Mouse (Mus musculus) hindbrain, embryonic 10.5 days (tissue): Measurements from ENCODE around the gene Gm11077. TPM values are rescaled to one million over a fixed set of nuclear protein-coding genes. Genes with fewer than 3 reads are reported as not detected.

Experiments used
- DNase-seq: peaks from one replicate; pipeline ENCODE4 v3.0.0-alpha.2; 2017; ENCODE audit warnings: low spot score
- H3K27ac ChIP-seq: fragments of 300-500 bp; sonication (generic); 2 replicates; pipeline ENCODE4 v1.5.1; 2016; ENCODE audit warnings: mild to moderate bottlenecking, moderate library complexity
- H3K27me3 ChIP-seq: fragments of 300-500 bp; sonication (generic); 2 replicates; pipeline ENCODE4 v1.6.1; 2016; ENCODE audit warnings: mild to moderate bottlenecking; ENCODE audit not compliant: poor library complexity, insufficient read depth, severe bottlenecking
- H3K36me3 ChIP-seq: fragments of 300-500 bp; sonication (generic); 2 replicates; pipeline ENCODE4 v1.6.1; 2016; ENCODE audit warnings: mild to moderate bottlenecking, moderate library complexity
- H3K4me1 ChIP-seq: fragments of 300-500 bp; sonication (generic); replicated peaks from 2 replicates; pipeline ENCODE4 v1.6.1; 2016; ENCODE audit warnings: mild to moderate bottlenecking
- H3K4me3 ChIP-seq: fragments of 300-500 bp; sonication (generic); 2 replicates; pipeline ENCODE4 v1.5.1; 2016; ENCODE audit warnings: mild to moderate bottlenecking, moderate library complexity
- H3K9me3 ChIP-seq: fragments of 300-500 bp; sonication (generic); 2 replicates; pipeline ENCODE4 v1.6.1; 2016; ENCODE audit warnings: mild to moderate bottlenecking, moderate library complexity
- WGBS: fragments of 180-500 bp; shearing (Covaris S2); methylation state at CpG from one replicate; pipeline ENCODE4 v1.1.7; 2016; 5-methylcytosine and 5-hydroxymethylcytosine counted together
- polyA plus RNA-seq: library from polyadenylated mRNA; unstranded; fragments of >200 nt; fragmentation: Nextera tagmentation; extraction: Ambion mirVana; gene quantifications from 2 replicates; pipeline ENCODE4 v1.2.1, GENCODE M21; 2016

Gene Gm11077
- polyA plus RNA-seq: not detected in 2 replicates

- H3K4me3 ChIP-seq: no peak within 1 kb of the TSS
- peaks cover 3% of the 10 kb centered on the region; the same call in 1 of the 2 replicates for H3K27me3 ChIP-seq
- H3K36me3 ChIP-seq: no peaks in the 10 kb centered on the region
- 97% methylated on average over 5 of the region's 5 CpGs for WGBS
- H3K9me3 ChIP-seq: no peaks in the 10 kb centered on the region
- no peak within 1 kb of the TSS for H3K27ac ChIP-seq
- no peak for DNase-seq
- H3K4me1 ChIP-seq: peaks cover 13% of the 10 kb centered on the region
Observed at GRCm38 (mm10) chr6:140729272-140729671, at the start of gene Gm11077. Gene Gm11077 (plus strand): TSS chr6:140729284.

DNA sequence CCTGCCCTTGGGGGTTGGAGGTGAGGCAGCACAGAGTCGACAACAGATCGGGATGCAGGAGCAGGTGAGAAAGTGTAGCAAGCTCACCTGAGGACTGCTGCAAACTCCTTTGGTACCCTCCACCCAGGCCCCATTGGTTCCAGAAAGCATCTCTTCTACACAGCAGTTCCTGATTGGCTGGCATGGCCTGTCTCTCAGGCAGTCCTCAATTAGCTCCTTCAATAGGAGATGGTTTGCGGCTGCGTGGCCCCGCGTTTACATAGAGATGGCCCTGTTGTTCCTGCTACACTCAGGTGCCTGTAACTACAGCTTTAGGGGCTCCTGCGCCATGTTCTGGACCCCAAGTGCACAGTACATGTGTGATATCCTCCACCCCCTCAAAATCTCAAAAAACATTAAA is 48.4 kb upstream of the Gm11077 start:
- H3K4me1 ChIP-seq: peaks cover 44% of the 10 kb centered on the region
- no peak for DNase-seq
- H3K27ac ChIP-seq: no peak overlapping the region
- H3K27me3 ChIP-seq: peaks cover 11% of the 10 kb centered on the region
- no peaks in the 10 kb centered on the region for H3K9me3 ChIP-seq
- 47% methylated on average over 7 of the region's 7 CpGs for WGBS
- no peak overlapping the region for H3K4me3 ChIP-seq
- no peaks in the 10 kb centered on the region for H3K36me3 ChIP-seq

DNA sequence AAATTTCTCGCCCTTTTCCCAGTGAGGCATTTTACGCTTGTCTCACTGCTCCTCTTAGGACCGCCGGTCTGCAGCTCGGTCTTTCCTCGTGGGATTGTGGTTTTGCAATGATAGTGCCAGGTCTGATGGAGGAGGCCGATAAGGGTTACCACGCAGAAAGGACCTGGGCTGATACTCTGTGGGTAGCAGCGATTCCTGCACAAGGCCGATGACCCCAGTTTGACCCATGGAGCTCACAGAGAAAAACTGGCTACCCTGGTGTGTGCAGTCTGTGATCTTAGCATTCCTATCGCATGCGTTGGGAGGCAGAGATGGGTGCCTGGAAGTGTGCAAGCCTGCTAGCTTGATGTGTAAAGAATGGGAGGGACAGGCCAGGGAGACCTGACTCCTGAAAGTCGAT is 46.3 kb upstream of the Gm11077 start:
- Histone ChIP-seq H3K27me3 (peaks cover 11% of the 10 kb centered on the region), H3K27ac (no peak overlapping the region), H3K4me3 (no peak overlapping the region), H3K9me3 (no peaks in the 10 kb centered on the region), H3K36me3 (no peaks in the 10 kb centered on the region), H3K4me1 (peaks cover 26% of the 10 kb centered on the region)
- DNase-seq: no peak
- WGBS: 58% methylated on average over 13 of the region's 13 CpGs

GRCm38 (mm10) chr6:140684403-140684802 is 44.7 kb upstream of the Gm11077 start:
- Histone ChIP-seq H3K27me3 (peaks cover 8% of the 10 kb centered on the region; the same call in 1 of the 2 replicates), H3K9me3 (no peaks in the 10 kb centered on the region), H3K36me3 (no peaks in the 10 kb centered on the region), H3K4me1 (peaks cover 11% of the 10 kb centered on the region), H3K4me3 (no peak overlapping the region), H3K27ac (no peak overlapping the region)
- WGBS: 87% methylated on average over 11 of the region's 11 CpGs
- DNase-seq: no peak

DNA sequence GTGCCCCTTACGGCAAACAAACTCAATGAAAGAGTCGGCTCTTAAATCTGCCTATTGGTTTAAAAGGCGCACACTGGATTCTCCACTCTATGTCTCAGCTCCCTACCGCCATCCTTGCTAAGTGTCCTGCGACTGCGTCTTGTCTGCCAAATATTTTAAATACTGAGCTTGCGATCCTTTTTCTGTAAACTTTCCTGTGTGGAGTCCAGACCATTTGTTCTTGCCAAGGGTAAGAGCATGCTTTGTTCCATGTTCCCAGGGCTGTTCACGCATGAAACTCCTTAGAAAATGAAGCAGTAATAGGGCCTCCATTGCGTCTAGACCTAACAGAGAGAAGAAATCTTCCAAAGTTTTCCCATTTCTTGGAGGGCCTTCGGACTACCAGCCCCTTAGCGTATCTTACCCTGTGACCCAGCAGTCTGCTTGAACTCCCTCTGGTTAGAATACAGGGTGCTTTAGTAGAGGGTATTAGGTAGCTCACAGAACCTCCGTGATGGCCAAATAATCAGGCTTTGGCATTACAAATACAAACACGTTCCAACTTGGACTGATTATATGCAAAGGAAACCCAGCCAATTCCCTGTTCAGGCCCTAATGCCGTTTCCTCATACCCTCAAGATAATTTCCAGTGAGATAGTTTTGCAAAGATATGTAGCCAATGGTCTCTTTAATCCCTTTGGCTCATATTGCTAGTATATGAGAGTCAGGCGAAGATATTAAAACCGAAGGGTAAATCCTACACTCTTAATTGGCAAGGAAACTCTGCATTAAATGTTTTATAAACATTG is 39.3 kb upstream of the Gm11077 start:
- Histone ChIP-seq H3K4me3 (no peak overlapping the region), H3K36me3 (no peaks in the 10 kb centered on the region), H3K4me1 (no peaks in the 10 kb centered on the region), H3K27me3 (no peaks in the 10 kb centered on the region), H3K27ac (no peak overlapping the region), H3K9me3 (no peaks in the 10 kb centered on the region)
- WGBS: 92% methylated on average over 16 of the region's 16 CpGs
- DNase-seq: no peak

- 92% methylated on average over 6 of the region's 6 CpGs for WGBS
Observed at GRCm38 (mm10) chr6:140692160-140692559, 36.9 kb upstream of the Gm11077 start.

DNA sequence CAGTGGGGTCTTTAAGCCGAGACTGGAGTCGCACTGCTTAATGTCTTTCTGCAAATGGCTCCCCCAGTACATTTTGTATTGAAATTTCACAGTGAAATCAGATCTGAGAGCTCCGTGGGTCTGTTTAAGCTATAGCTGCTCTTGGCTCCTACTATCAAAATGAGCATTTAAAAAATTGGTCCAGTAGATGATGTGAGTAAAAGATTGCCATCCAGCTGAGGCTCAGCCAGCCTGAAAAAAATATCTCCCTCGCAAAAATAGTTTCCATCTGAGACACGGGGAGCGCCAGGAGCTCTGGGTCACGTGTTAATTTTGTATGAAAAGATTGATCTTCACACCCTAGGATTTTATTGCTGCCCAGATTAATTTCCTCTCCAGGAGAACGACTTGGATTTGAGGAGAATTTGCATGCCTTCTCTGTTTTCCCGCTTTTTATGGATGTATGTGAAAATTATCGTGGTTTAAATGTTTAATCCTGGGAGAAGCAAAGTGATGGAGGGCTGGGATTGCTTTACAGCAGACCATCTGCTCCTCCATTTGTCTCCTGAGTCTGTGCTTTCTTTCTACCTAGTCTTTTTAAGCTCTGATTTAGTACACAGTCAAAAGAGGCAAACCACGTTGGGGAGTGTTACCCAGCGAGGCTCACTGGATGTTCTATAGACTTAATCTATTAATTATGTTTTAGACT is 32.7 kb upstream of the Gm11077 start:
- DNase-seq: no peak
- no peaks in the 10 kb centered on the region for H3K36me3 ChIP-seq
- H3K4me3 ChIP-seq: no peak overlapping the region
- H3K27ac ChIP-seq: no peak overlapping the region
- no peaks in the 10 kb centered on the region for H3K4me1 ChIP-seq
- no peaks in the 10 kb centered on the region for H3K9me3 ChIP-seq
- WGBS: 81% methylated on average over 12 of the region's 12 CpGs
- H3K27me3 ChIP-seq: no peaks in the 10 kb centered on the region

More at GRCm38 (mm10) chr6:140692160-140692559, 36.9 kb upstream of the Gm11077 start:
- Histone ChIP-seq H3K4me3 (no peak overlapping the region), H3K4me1 (no peaks in the 10 kb centered on the region), H3K27me3 (no peaks in the 10 kb centered on the region), H3K36me3 (no peaks in the 10 kb centered on the region), H3K9me3 (no peaks in the 10 kb centered on the region), H3K27ac (no peak overlapping the region)
- DNase-seq: no peak

- no peak overlapping the region for H3K4me3 ChIP-seq
- H3K27ac ChIP-seq: no peak overlapping the region
- H3K36me3 ChIP-seq: no peaks in the 10 kb centered on the region
- DNase-seq: no peak
- H3K9me3 ChIP-seq: no peaks in the 10 kb centered on the region
- no peaks in the 10 kb centered on the region for H3K27me3 ChIP-seq
- 94% methylated on average over 11 of the region's 11 CpGs for WGBS
- no peaks in the 10 kb centered on the region for H3K4me1 ChIP-seq
Observed at GRCm38 (mm10) chr6:140697994-140698393, 31.1 kb upstream of the Gm11077 start.

DNA sequence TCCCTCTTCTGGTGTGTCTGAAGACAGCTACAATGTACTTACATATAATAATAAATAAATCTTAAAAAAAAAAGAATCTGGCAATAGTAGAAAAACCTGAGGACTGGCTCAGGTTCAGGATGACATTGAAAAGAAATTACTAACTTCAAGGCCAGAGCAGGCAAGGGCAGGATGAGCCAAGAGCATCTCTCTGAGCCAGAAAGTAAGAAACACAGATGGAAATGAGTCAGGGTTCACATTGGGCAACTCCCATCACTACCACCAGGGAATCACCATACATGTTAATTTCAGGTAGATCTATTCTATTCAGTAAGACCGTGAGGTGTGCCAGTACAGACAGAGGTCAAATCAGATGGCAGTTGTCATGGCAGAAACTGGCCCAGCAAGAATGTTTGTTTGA is 30.5 kb upstream of the Gm11077 start:
- no peak for DNase-seq
- Histone ChIP-seq H3K36me3 (no peaks in the 10 kb centered on the region), H3K27ac (no peak overlapping the region), H3K27me3 (no peaks in the 10 kb centered on the region), H3K9me3 (no peaks in the 10 kb centered on the region), H3K4me3 (no peak overlapping the region), H3K4me1 (no peaks in the 10 kb centered on the region)
- 85% methylated on average over 1 of the region's 1 CpGs for WGBS

DNA sequence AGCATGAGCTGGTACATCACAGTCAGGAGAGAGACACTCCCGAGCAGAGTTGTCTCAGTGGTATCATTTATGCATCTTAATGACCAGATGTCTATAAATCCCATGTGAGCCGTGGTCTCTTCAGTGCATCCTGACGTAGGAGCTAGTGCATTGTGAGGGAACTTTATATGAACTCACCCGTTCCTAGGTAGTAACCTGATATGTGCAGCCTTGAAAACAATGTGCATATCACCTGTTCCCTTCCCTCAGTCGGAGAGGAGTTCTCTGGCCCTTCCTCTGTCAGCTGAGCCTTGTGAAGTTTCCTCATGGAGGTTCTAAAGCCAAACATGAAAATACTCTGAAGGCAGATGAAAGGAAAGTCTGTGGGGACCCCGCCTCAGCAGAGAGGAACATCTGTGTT is 27.8 kb upstream of the Gm11077 start:
- no peak overlapping the region for H3K27ac ChIP-seq
- WGBS: 81% methylated on average over 6 of the region's 6 CpGs
- no peak overlapping the region for H3K4me3 ChIP-seq
- DNase-seq: no peak
- H3K9me3 ChIP-seq: 0 out of 2 replicates have a peak, but pooled peaks cover 4% of the 10 kb centered on the region
- H3K27me3 ChIP-seq: no peaks in the 10 kb centered on the region
- H3K36me3 ChIP-seq: no peaks in the 10 kb centered on the region
- H3K4me1 ChIP-seq: no peaks in the 10 kb centered on the region

DNA sequence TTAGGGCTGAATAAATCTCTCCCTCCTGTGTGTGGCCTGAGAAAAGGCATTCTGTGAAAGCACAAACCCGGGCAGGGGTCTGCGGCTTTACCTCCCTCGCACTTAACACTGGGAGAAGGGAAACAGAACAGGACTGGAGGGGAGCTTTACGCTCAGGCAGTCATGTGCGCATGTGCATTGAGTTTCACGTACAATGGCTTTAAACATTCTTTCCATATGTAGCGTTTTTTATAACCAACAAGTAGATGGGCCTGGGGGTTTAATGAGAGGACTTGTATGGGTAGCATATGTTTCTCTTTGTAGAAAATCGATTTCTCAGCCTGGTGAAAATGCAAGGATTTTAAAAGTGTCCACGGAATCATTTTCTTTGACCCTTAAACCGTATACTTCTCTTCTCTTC is 24.0 kb upstream of the Gm11077 start:
- WGBS: 81% methylated on average over 10 of the region's 10 CpGs
- DNase-seq: no peak
- H3K27me3 ChIP-seq: no peaks in the 10 kb centered on the region
- peaks cover 5% of the 10 kb centered on the region; the same call in 1 of the 2 replicates for H3K4me1 ChIP-seq
- no peaks in the 10 kb centered on the region for H3K36me3 ChIP-seq
- no peak overlapping the region for H3K4me3 ChIP-seq
- H3K9me3 ChIP-seq: 0 out of 2 replicates have a peak, but pooled peaks cover 4% of the 10 kb centered on the region
- no peak overlapping the region for H3K27ac ChIP-seq

DNA sequence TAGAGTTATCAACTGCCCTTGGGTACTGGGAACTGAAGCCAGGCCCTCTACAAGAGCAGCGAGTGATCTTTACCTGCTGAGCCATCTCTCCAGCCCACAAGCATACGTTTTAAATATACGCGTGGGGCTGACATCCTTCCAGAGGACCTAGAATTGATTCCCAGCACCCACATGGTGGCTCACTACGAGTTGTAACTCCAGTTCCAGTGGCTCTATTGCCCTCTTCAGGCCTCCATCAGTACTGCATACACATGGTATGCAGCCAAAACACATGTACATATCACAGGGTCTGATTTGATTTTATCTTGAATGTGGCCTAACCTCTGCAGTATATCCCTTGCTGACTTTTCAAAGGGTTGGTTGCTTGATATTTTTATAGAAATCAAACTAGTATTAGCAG is 23.0 kb upstream of the Gm11077 start:
- Histone ChIP-seq H3K36me3 (no peaks in the 10 kb centered on the region), H3K27ac (no peak overlapping the region), H3K4me3 (no peak overlapping the region), H3K27me3 (no peaks in the 10 kb centered on the region), H3K9me3 (0 out of 2 replicates have a peak, but pooled peaks cover 4% of the 10 kb centered on the region), H3K4me1 (peaks cover 5% of the 10 kb centered on the region; the same call in 1 of the 2 replicates)
- WGBS: 90% methylated on average over 5 of the region's 5 CpGs
- DNase-seq: no peak

GRCm38 (mm10) chr6:140708059-140708458 is 21.0 kb upstream of the Gm11077 start:
- Histone ChIP-seq H3K4me3 (no peak overlapping the region), H3K36me3 (no peaks in the 10 kb centered on the region), H3K27me3 (no peaks in the 10 kb centered on the region), H3K27ac (no peak overlapping the region), H3K4me1 (peaks cover 5% of the 10 kb centered on the region; the same call in 1 of the 2 replicates), H3K9me3 (0 out of 2 replicates have a peak, but pooled peaks cover 4% of the 10 kb centered on the region)
- WGBS: 83% methylated on average over 10 of the region's 10 CpGs
- DNase-seq: no peak
